Mouse (Mus musculus) embryonic facial prominence, embryonic 15.5 days (tissue): ENCODE measurements at regions not wholly inside any gene's neighbourhood (a gene's known extent, or its start where the extent isn't known, plus 50 kb on each side); places are given as distances from the start of the nearest gene placed in this dataset.

ENCODE experiments used
- ATAC-seq: fragments of 200-750 bp; cut with Nextera tagmentation; 2 replicates; pipeline ENCODE4 v1.8.0; 2017; ENCODE audit warnings: low read depth, moderate TSS enrichment; ENCODE audit not compliant: insufficient number of reproducible peaks, low FRiP score, low TSS enrichment
- H3K27ac ChIP-seq: fragments of 300-500 bp; sonication (generic); replicated peaks from 2 replicates; pipeline ENCODE4 v1.5.1; 2015; ENCODE audit warnings: mild to moderate bottlenecking, inconsistent platforms
- H3K27me3 ChIP-seq: fragments of 300-500 bp; sonication (generic); 2 replicates; pipeline ENCODE4 v1.6.1; 2015; ENCODE audit warnings: inconsistent platforms
- H3K36me3 ChIP-seq: fragments of 300-500 bp; sonication (generic); 2 replicates; pipeline ENCODE4 v1.6.1; 2015; ENCODE audit warnings: mild to moderate bottlenecking, inconsistent platforms
- H3K4me1 ChIP-seq: fragments of 300-500 bp; sonication (generic); 2 replicates; pipeline ENCODE4 v1.6.1; 2015; ENCODE audit warnings: inconsistent platforms
- H3K4me2 ChIP-seq: fragments of 300-500 bp; sonication (generic); replicated peaks from 2 replicates; pipeline ENCODE4 v1.6.1; 2015; ENCODE audit warnings: mild to moderate bottlenecking, inconsistent platforms
- H3K4me3 ChIP-seq: fragments of 300-500 bp; sonication (generic); replicated peaks from 2 replicates; pipeline ENCODE4 v1.5.1; 2015; ENCODE audit warnings: mild to moderate bottlenecking, inconsistent platforms
- H3K9ac ChIP-seq: fragments of 300-500 bp; sonication (generic); 2 replicates; pipeline ENCODE4 v1.6.1; 2015; ENCODE audit warnings: inconsistent platforms
- H3K9me3 ChIP-seq: fragments of 300-500 bp; sonication (generic); replicated peaks from 2 replicates; pipeline ENCODE4 v1.6.1; 2016; ENCODE audit warnings: inconsistent platforms
- WGBS: fragments of 180-500 bp; shearing (Covaris S2); methylation state at CpG from one replicate; pipeline ENCODE4 v1.1.7; 2015; 5-methylcytosine and 5-hydroxymethylcytosine counted together

GRCm38 (mm10) chr19:21009607-21010006 lies 55.6 kb upstream of the Tmc1 start:
- H3K36me3 ChIP-seq, result no peaks in the 10 kb centered on the region
- no peaks in the 10 kb centered on the region for H3K4me1 ChIP-seq
- no peak overlapping the region for H3K4me3 ChIP-seq
- no peak overlapping the region for H3K9ac ChIP-seq
- no peak for ATAC-seq
- no peaks in the 10 kb centered on the region for H3K9me3 ChIP-seq
- no peak overlapping the region for H3K27ac ChIP-seq
- H3K27me3 ChIP-seq, result no peaks in the 10 kb centered on the region
- no peak overlapping the region for H3K4me2 ChIP-seq
- WGBS, result 77% methylated on average over 2 of the region's 2 CpGs

GRCm38 (mm10) chr19:21004411-21004810 lies 50.4 kb upstream of the Tmc1 start:
- Histone ChIP-seq H3K4me2 (no peak overlapping the region), H3K4me1 (no peaks in the 10 kb centered on the region), H3K27ac (no peak overlapping the region), H3K9ac (no peak overlapping the region), H3K36me3 (no peaks in the 10 kb centered on the region), H3K4me3 (no peak overlapping the region), H3K27me3 (no peaks in the 10 kb centered on the region), H3K9me3 (no peaks in the 10 kb centered on the region)
- WGBS, result 82% methylated on average over 2 of the region's 2 CpGs
- no peak for ATAC-seq
